Mouse (Mus musculus) kidney, postnatal 0 days (tissue): ENCODE measurements around the gene Gm20388. TPM values are rescaled to one million over a fixed set of nuclear protein-coding genes. Genes with fewer than 3 reads are reported as not detected.

ENCODE experiments used
- ATAC-seq: fragments of 200-750 bp; cut with Nextera tagmentation; replicated peaks from 2 replicates; pipeline ENCODE4 v1.8.0; 2017; ENCODE audit warnings: low read depth, moderate number of reproducible peaks, moderate TSS enrichment, moderate library complexity; ENCODE audit not compliant: low FRiP score
- DNase-seq: peaks from one replicate; pipeline ENCODE4 v3.0.0-alpha.2; 2016; ENCODE audit warnings: low spot score
- H3K27ac ChIP-seq: fragments of 300-500 bp; sonication (generic); 2 replicates; pipeline ENCODE4 v1.5.1; 2014; ENCODE audit warnings: mild to moderate bottlenecking
- H3K27me3 ChIP-seq: fragments of 300-500 bp; sonication (generic); 2 replicates; pipeline ENCODE4 v1.6.1; 2014; ENCODE audit warnings: low read length, mixed read lengths; ENCODE audit not compliant: insufficient read depth
- H3K36me3 ChIP-seq: fragments of 300-500 bp; sonication (generic); 2 replicates; pipeline ENCODE4 v1.6.1; 2014; ENCODE audit warnings: low read length, mixed read lengths; ENCODE audit not compliant: insufficient read depth
- H3K4me1 ChIP-seq: fragments of 300-500 bp; sonication (generic); replicated peaks from 2 replicates; pipeline ENCODE4 v1.6.1; 2014; ENCODE audit warnings: antibody characterized with exemption, low read length, mixed read lengths; ENCODE audit not compliant: insufficient read depth
- H3K4me2 ChIP-seq: fragments of 300-500 bp; sonication (generic); 2 replicates; pipeline ENCODE4 v1.6.1; 2014; ENCODE audit warnings: mild to moderate bottlenecking, low read length, moderate library complexity, mixed read lengths
- H3K4me3 ChIP-seq: fragments of 300-500 bp; sonication (generic); replicated peaks from 2 replicates; pipeline ENCODE4 v1.5.1; 2014; ENCODE audit warnings: low read depth, low read length
- H3K9ac ChIP-seq: fragments of 300-500 bp; sonication (generic); 2 replicates; pipeline ENCODE4 v1.6.1; 2014; ENCODE audit warnings: low read depth, low read length
- H3K9me3 ChIP-seq: fragments of 300-500 bp; sonication (generic); replicated peaks from 2 replicates; pipeline ENCODE4 v1.6.1; 2016; ENCODE audit warnings: low read length, inconsistent platforms, mixed read lengths
- CTCF ChIP-seq: IDR thresholded peaks from 2 replicates; pipeline ENCODE4 v1.5.1; 2016; ENCODE audit warnings: antibody characterized with exemption, low read depth, mild to moderate bottlenecking, moderate library complexity
- WGBS: fragments of 180-500 bp; shearing (Covaris S2); extraction: QIAGEN DNeasy Blood & Tissue Kit; methylation state at CpG from one replicate; pipeline ENCODE4 v1.1.7; 2014; 5-methylcytosine and 5-hydroxymethylcytosine counted together
- polyA plus RNA-seq: library from polyadenylated mRNA; unstranded; fragments of >200 nt; fragmentation: Nextera tagmentation; extraction: Ambion mirVana; gene quantifications from 2 replicates; pipeline ENCODE4 v1.2.1, GENCODE M21; 2015

The Gm20388 gene
- polyA plus RNA-seq, 1 experiment from 2014 or later = not detected

- no peak for ATAC-seq
- no peaks in the 10 kb centered on the region for H3K4me1 ChIP-seq
- WGBS = 83% methylated on average over 19 of the region's 19 CpGs
- TF ChIP-seq CTCF = no peak
- H3K9ac ChIP-seq = no peak overlapping the region
- H3K27me3 ChIP-seq = no peaks in the 10 kb centered on the region
- H3K27ac ChIP-seq = no peak overlapping the region
- H3K4me2 ChIP-seq = no peak overlapping the region
- H3K4me3 ChIP-seq = no peak overlapping the region
- H3K36me3 ChIP-seq = no peaks in the 10 kb centered on the region
- no peaks in the 10 kb centered on the region for H3K9me3 ChIP-seq
- DNase-seq = no peak
These were observed 1631.2 kb downstream of the Gm20388 start for GRCm38 (mm10) chr8:121541862-121542261.

- ATAC-seq (no peak), DNase-seq (no peak)
- H3K27me3 ChIP-seq = no peaks in the 10 kb centered on the region
- no peak overlapping the region for H3K27ac ChIP-seq
- H3K9me3 ChIP-seq = no peaks in the 10 kb centered on the region
- TF ChIP-seq CTCF = no peak
- no peak overlapping the region for H3K4me2 ChIP-seq
- no peak overlapping the region for H3K4me3 ChIP-seq
- no peak overlapping the region for H3K9ac ChIP-seq
- 59% methylated on average over 13 of the region's 13 CpGs for WGBS
- H3K4me1 ChIP-seq = no peaks in the 10 kb centered on the region
- no peaks in the 10 kb centered on the region for H3K36me3 ChIP-seq
These were observed 1632.3 kb downstream of the Gm20388 start for GRCm38 (mm10) chr8:121542901-121543300.

GRCm38 (mm10) chr8:121544276-121544785 is 1633.7 kb downstream of the Gm20388 start, which contains the start of gene 1700018B08Rik:
1700018B08Rik (minus strand) TSS chr8:121544320.
- no peak for DNase-seq
- no peak within 1 kb of the TSS for H3K9ac ChIP-seq
- no peak within 1 kb of the TSS for H3K4me3 ChIP-seq
- 81% methylated on average over 12 of the region's 12 CpGs for WGBS
- no peaks in the 10 kb centered on the region for H3K36me3 ChIP-seq
- no peaks in the 10 kb centered on the region for H3K4me1 ChIP-seq
- no peaks in the 10 kb centered on the region for H3K9me3 ChIP-seq
- no peak within 1 kb of the TSS for H3K4me2 ChIP-seq
- H3K27me3 ChIP-seq = no peaks in the 10 kb centered on the region
- ATAC-seq = no peak
- H3K27ac ChIP-seq = no peak within 1 kb of the TSS
- TF ChIP-seq CTCF = no peak

GRCm38 (mm10) chr8:121544936-121545335 is 1634.3 kb downstream of the Gm20388 start:
- Histone ChIP-seq H3K4me3 (no peak overlapping the region), H3K4me1 (no peaks in the 10 kb centered on the region), H3K27me3 (no peaks in the 10 kb centered on the region), H3K36me3 (no peaks in the 10 kb centered on the region), H3K27ac (no peak overlapping the region), H3K4me2 (no peak overlapping the region), H3K9ac (no peak overlapping the region), H3K9me3 (no peaks in the 10 kb centered on the region)
- no peak for ATAC-seq
- TF ChIP-seq CTCF = no peak
- WGBS = 82% methylated on average over 11 of the region's 11 CpGs
- DNase-seq = no peak

- TF ChIP-seq CTCF = peak; percentile 89
- WGBS = 12% methylated on average over 7 of the region's 7 CpGs
- Histone ChIP-seq H3K4me1 (no peaks in the 10 kb centered on the region), H3K9ac (0 out of 2 replicates have a peak overlapping the region, but pooled peaks have one; percentile 14), H3K9me3 (no peaks in the 10 kb centered on the region), H3K4me2 (no peak overlapping the region), H3K27me3 (no peaks in the 10 kb centered on the region), H3K36me3 (0 out of 2 replicates have a peak, but pooled peaks cover 3% of the 10 kb centered on the region), H3K27ac (no peak overlapping the region), H3K4me3 (no peak overlapping the region)
- 0 out of 2 replicates have a peak, but pooled peaks have one; percentile 43 for ATAC-seq
- DNase-seq = peak; percentile 91
These were observed 1636.5 kb downstream of the Gm20388 start for GRCm38 (mm10) chr8:121547132-121547531.

GRCm38 (mm10) chr8:121550056-121550455 is 1639.4 kb downstream of the Gm20388 start:
- DNase-seq (no peak), ATAC-seq (no peak)
- no peaks in the 10 kb centered on the region for H3K27me3 ChIP-seq
- H3K4me2 ChIP-seq = no peak overlapping the region
- 75% methylated on average over 6 of the region's 6 CpGs for WGBS
- no peak overlapping the region for H3K9ac ChIP-seq
- no peaks in the 10 kb centered on the region for H3K4me1 ChIP-seq
- TF ChIP-seq CTCF = no peak
- peaks cover 25% of the 10 kb centered on the region; the same call in 1 of the 2 replicates for H3K36me3 ChIP-seq
- no peaks in the 10 kb centered on the region for H3K9me3 ChIP-seq
- no peak overlapping the region for H3K27ac ChIP-seq
- no peak overlapping the region for H3K4me3 ChIP-seq
